Mouse (Mus musculus) megakaryocyte, embryonic 14.5 days (primary cell): Measurements from ENCODE around the gene Reln. TPM values are rescaled to one million over a fixed set of nuclear protein-coding genes. Genes with fewer than 3 reads are reported as not detected.

Experiments used
- H3K27me3 ChIP-seq: replicated peaks from 2 replicates; pipeline ENCODE3; 2012; ENCODE audit warnings: inconsistent platforms
- H3K36me3 ChIP-seq: replicated peaks from 2 replicates; pipeline ENCODE3; 2012; ENCODE audit warnings: low read length, inconsistent platforms, mixed read lengths
- H3K4me1 ChIP-seq: 2 replicates; pipeline ENCODE4 v1.6.1; 2012; ENCODE audit warnings: inconsistent platforms
- H3K4me3 ChIP-seq: replicated peaks from 2 replicates; pipeline ENCODE3; 2012; ENCODE audit warnings: moderate library complexity, mild to moderate bottlenecking, inconsistent platforms
- H3K9me3 ChIP-seq: 2 replicates; pipeline ENCODE4 v1.6.1; 2012; ENCODE audit warnings: inconsistent platforms
- FLI1 ChIP-seq: IDR thresholded peaks from 2 replicates; pipeline ENCODE4 v1.6.1; 2012; ENCODE audit warnings: low read length, inconsistent platforms, mixed read lengths
- GATA1 ChIP-seq: IDR thresholded peaks from 3 replicates; pipeline ENCODE4 v1.6.1; 2012; ENCODE audit warnings: mixed read lengths, low read length, inconsistent platforms, borderline replicate concordance
- polyA plus RNA-seq: library from polyadenylated mRNA; stranded (reverse); fragments of >175 nt; gene quantifications from 2 replicates; pipeline ENCODE4 v1.2.3, GENCODE M21; 2012; ENCODE audit warnings: low replicate concordance; ENCODE audit not compliant: insufficient read depth

Gene Reln
- polyA plus RNA-seq, 1 experiment, result 2.0 TPM

DNA sequence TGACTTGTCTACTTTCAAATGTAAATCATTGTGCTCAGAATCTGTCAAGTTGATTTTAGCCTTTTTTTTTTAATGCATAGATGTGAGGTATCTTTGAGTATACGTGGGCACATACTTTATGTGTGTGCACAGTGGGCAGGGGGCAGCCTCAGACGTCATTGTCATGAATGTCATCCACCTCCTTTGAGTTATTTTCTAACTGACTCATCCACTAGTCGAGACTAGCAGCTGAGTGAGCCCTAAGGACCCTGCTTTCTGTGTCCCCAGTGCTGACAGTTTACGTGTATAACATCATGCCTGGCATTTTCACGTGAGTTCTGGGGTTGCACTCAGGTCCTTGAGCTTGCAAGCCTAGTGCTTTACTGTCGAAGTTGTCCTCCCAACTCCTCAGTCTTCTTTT, 443.6 kb downstream of the Reln start:
- Histone ChIP-seq H3K4me1 (no peaks in the 10 kb centered on the region), H3K27me3 (no peaks in the 10 kb centered on the region), H3K36me3 (no peaks in the 10 kb centered on the region), H3K9me3 (no peaks in the 10 kb centered on the region), H3K4me3 (no peak overlapping the region)
- TF ChIP-seq GATA1, result no peak
- no peak for TF ChIP-seq FLI1

DNA sequence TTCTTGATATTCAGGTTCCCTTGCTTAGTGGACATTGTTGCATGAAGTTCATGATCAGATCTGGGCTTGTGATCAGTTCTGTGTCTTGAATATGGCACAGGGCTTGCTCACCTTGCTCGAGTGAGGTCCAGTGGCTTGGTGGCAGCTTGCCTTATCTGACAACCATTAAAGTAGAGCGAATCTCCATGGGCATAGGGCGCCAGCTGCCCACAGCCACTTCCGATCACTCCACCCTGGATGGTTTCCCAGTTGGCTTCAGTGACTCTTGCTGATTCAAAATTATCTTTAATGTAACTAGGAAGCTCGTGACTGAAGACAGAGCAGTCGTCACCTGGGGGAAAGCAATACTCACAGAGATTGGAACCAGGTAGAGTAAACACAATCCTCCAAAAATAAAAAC, 445.6 kb downstream of the Reln start:
- no peaks in the 10 kb centered on the region for H3K4me1 ChIP-seq
- H3K9me3 ChIP-seq, result no peaks in the 10 kb centered on the region
- H3K27me3 ChIP-seq, result no peaks in the 10 kb centered on the region
- no peak for TF ChIP-seq GATA1
- no peak for TF ChIP-seq FLI1
- H3K36me3 ChIP-seq, result no peaks in the 10 kb centered on the region
- no peak overlapping the region for H3K4me3 ChIP-seq

DNA sequence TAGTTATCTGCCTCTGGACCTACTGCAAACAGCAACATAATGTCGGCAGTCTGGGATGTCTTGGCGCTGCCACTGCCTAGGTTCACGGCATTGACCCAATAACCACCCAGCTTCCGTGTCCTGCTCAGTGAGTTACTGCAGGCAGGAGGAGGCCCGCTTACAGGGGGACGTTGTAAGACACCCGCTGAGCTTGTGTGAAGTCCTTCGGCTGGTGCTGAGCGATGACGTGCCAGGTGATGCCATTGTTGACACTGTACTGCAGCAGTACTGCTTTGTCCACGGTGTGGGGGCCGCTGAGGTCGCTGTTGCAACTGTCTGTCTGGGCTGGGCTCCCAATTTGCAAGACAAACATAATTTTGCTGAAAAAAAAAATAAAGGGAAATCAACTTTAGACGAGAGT, 447.9 kb downstream of the Reln start:
- Histone ChIP-seq H3K4me1 (no peaks in the 10 kb centered on the region), H3K36me3 (no peaks in the 10 kb centered on the region), H3K27me3 (no peaks in the 10 kb centered on the region), H3K9me3 (no peaks in the 10 kb centered on the region), H3K4me3 (peak overlapping the region; percentile 4)
- TF ChIP-seq GATA1, result no peak
- TF ChIP-seq FLI1, result no peak

DNA sequence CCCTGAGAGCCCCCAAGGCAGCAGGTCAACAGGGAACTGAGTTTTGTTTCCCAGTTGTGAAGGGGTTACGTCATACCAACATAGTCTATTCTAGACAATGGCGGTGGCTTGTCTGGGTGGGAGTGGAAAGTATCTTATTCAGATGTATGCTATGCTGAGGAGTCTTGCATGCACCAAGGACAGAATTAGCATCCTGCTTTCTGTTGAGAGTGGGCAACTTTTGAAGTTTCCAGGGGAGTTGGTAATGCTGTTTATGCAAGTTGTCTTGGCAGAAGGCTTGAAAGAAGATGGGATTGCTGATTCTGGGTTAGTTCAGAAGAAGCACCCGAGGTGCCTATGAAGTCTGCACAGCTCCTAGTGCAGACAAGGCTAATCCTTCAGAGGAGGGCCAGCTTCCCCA, 450.3 kb downstream of the Reln start:
- H3K36me3 ChIP-seq, result no peaks in the 10 kb centered on the region
- no peaks in the 10 kb centered on the region for H3K4me1 ChIP-seq
- H3K4me3 ChIP-seq, result no peak overlapping the region
- H3K9me3 ChIP-seq, result no peaks in the 10 kb centered on the region
- TF ChIP-seq FLI1 (no peak), GATA1 (no peak)
- no peaks in the 10 kb centered on the region for H3K27me3 ChIP-seq

DNA sequence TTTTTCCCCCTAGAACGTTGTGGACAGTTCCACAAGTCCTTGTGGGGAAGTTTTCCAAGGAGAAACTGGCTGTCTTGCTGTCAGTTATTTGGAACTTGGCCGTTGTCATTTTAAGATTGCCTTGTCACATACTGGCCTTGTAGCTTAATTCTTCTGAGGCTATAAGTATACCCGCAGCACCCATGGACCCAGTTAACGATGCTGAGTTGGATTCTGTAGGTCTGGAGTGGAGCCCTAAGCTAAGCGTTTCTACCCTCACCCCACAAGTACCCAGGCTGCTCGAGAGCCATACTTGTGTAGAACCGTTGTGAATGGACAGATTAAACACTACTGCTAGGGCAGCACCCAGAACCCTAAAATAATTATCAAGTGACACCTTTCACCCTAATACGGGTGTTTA, 477.8 kb downstream of the Reln start:
- H3K9me3 ChIP-seq, result peaks cover 6% of the 10 kb centered on the region; the same call in 1 of the 2 replicates
- TF ChIP-seq GATA1 (no peak), FLI1 (no peak)
- H3K4me3 ChIP-seq, result no peak overlapping the region
- peaks cover 20% of the 10 kb centered on the region for H3K27me3 ChIP-seq
- no peaks in the 10 kb centered on the region for H3K36me3 ChIP-seq
- H3K4me1 ChIP-seq, result no peaks in the 10 kb centered on the region

DNA sequence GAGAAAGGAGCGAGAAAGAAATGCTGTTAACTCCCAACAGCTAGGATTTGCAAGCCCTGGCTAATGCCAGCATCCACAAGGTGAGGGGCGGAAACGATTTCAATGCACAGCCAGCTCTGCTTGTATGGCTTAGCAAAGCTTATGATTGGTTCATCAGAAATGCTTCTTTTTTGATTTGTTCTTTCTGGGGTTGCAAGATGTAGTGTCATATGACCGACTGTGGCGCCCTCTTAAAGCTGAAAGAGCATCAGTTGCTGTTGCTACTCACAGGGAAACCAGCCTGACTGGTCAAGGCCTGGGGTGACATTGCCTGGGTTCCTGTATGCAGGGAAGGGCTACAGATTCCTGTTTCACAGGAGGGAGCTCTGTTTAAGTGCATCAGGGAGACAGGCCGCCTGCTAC, 478.2 kb downstream of the Reln start:
- H3K9me3 ChIP-seq, result peaks cover 6% of the 10 kb centered on the region; the same call in 1 of the 2 replicates
- no peaks in the 10 kb centered on the region for H3K36me3 ChIP-seq
- H3K27me3 ChIP-seq, result peaks cover 20% of the 10 kb centered on the region
- no peak overlapping the region for H3K4me3 ChIP-seq
- no peak for TF ChIP-seq GATA1
- no peak for TF ChIP-seq FLI1
- no peaks in the 10 kb centered on the region for H3K4me1 ChIP-seq

DNA sequence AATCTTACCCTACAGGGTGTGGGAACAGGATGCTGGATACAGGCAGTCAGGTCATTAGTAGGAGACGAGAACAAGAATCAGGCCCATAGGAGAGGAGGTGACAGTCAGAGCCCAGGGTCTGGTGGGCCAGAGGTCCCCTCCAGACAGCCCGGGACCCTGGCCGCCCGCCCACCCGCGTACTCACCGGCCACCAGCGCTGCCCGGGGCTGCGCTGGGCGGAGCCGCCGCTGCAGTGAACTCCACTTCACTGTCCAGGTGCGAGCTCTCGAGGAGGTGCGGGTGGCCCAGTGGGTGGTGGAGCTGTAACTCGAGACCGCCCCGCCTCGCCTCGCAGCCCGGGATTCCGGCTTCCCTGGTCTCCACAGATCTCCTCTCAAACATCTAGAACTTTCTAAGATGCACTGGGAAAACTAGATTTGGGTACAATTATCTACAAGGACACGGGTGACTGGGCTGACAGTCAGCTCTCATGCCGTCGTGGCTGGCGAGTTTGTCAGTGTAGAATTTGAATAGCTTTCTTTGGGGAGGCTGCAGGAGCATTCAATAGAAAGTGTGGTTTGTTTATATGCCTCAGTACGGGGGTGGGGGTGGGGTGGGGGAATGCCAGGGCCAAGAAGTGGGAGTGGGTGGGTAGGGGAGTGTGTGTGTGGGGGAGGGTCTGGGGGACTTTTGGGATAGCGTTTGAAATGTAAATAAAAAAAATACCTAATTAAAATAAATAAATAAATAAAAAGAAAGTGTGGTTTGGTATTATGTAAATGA, 479.0 kb downstream of the Reln start, which contains the start of gene Slc26a5:
Gene Slc26a5 (minus strand): TSS at position 259 of the 762 bp plus-strand sequence.
- peak within 1 kb of the TSS; percentile 46 for H3K4me3 ChIP-seq
- TF ChIP-seq FLI1 (no peak), GATA1 (no peak)
- H3K9me3 ChIP-seq, result peaks cover 6% of the 10 kb centered on the region; the same call in 1 of the 2 replicates
- peaks cover 22% of the 10 kb centered on the region for H3K27me3 ChIP-seq
- no peaks in the 10 kb centered on the region for H3K36me3 ChIP-seq
- no peaks in the 10 kb centered on the region for H3K4me1 ChIP-seq

DNA sequence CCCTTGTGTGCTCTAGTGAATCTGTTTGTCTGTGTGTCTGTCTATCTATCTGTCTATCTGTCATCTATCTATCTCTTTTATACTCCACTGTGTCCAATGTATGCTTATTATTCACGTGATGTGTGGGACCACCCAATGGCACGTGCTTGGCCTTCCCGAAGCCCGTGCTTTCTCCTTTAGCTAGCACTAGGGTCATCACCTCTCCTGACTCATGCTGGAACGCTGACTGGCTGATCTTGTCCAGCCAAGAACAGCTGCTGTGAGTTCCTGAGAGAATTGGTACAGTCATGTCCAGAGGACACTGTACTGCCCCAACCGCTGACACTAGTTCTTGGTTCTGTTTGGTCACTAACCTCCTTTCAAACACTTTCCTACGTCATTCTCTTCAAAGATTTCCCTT, 485.8 kb downstream of the Reln start:
- TF ChIP-seq GATA1 (no peak), FLI1 (no peak)
- no peaks in the 10 kb centered on the region for H3K9me3 ChIP-seq
- H3K4me1 ChIP-seq, result no peaks in the 10 kb centered on the region
- no peak overlapping the region for H3K4me3 ChIP-seq
- H3K36me3 ChIP-seq, result no peaks in the 10 kb centered on the region
- H3K27me3 ChIP-seq, result peaks cover 2% of the 10 kb centered on the region

DNA sequence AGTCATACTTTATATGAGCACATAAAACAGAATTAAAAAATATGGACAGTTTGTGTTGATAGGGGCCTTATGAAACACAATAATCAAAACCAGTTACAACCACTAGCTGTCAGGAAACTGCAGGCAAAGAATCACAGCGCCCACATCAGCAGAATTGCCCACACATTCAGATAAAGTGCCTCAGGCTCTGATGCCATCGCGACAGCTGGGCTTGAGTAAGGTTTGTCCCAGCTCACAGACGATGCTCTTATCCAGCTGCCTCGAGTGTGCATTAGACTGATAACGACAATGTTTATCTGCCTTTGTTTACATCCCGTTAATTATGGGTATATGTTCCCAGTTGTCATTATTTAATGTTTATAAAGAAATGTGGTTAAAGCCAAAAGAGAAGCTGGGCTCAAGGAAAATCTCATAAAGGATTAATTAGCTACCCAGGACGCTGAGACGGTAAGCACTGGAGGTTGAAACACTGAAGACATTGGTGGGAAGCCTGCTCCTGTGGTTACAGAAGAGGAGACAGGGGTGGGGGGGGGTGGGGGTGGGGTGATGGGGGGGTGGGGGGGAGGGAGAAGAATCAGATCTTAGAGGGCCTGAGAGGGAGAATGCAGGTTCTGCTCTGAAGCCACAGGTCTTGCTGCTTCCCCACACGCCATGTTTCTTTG, 492.7 kb downstream of the Reln start:
- TF ChIP-seq GATA1 (no peak), FLI1 (no peak)
- H3K4me3 ChIP-seq, result no peak overlapping the region

DNA sequence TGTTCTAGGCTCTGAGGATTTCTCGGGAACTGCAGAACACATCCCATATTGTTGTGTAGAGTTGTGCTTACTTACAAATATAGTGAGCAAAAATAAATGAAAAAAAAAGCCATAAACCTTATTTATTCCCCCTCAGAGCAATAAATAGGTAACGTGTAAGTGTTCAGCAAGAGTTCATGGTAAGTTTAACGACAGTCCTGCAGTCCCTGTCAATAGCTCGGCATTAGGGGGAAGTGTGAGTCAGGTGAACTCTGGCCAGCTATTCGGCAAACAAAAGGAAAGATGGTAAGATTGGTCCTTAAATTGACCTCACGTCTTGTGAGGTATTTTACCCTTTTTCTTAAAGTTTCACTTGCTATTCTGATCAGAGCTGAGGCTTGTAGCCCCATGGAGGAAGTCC, 497.1 kb downstream of the Reln start:
- 0 out of 2 replicates have a peak, but pooled peaks cover 4% of the 10 kb centered on the region for H3K4me1 ChIP-seq
- no peak for TF ChIP-seq GATA1
- TF ChIP-seq FLI1, result no peak
- no peak overlapping the region for H3K4me3 ChIP-seq
- H3K27me3 ChIP-seq, result peaks cover under 1% of the 10 kb centered on the region
- no peaks in the 10 kb centered on the region for H3K9me3 ChIP-seq
- no peaks in the 10 kb centered on the region for H3K36me3 ChIP-seq

More for the DNA sequence above, 492.7 kb downstream of the Reln start:
- no peaks in the 10 kb centered on the region for H3K27me3 ChIP-seq
- H3K36me3 ChIP-seq, result no peaks in the 10 kb centered on the region
- 0 out of 2 replicates have a peak, but pooled peaks cover 2% of the 10 kb centered on the region for H3K4me1 ChIP-seq
- no peaks in the 10 kb centered on the region for H3K9me3 ChIP-seq
